Mouse (Mus musculus): ENCODE results near the gene Wdr20.
"Not testable (repeated sequence)": the region's sequence is repeated elsewhere in the genome, so short reads cannot be mapped to it uniquely, and the experiment has no call there.

DNA sequence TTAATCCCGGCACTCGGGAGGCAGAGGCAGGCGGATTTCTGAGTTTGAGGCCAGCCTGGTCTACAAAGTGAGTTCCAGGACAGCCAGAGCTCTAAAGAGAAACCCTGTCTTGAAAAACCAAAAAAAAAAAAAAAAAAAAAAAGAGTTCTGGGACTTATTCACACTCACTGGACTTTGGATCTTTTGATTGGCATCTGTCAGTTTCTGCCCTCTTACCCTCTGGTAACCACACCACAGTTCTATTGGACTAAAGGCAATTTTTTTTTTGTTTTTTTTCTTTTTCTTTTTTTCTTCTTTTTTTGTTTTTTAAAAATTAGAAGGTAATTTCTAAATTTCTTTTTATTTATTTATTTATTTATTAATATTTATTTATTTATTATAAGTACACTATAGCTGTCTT is 4.5 kb upstream of the Wdr20 start:
- not testable (repeated sequence) for TF ChIP-seq CTCF (IDR thresholded peaks at IDR 0.05; ENCODE audit: control insufficient read depth, insufficient read depth, insufficient read length); MAX (IDR thresholded peaks at IDR 0.05); USF1 (IDR thresholded peaks at IDR 0.05; ENCODE audit: low read depth)

Data from C2C12 (cell line).